Mouse (Mus musculus): Measurements from ENCODE around the gene Gm10840.

- TF ChIP-seq TCF12 (IDR thresholded peaks at IDR 0.05; ENCODE audit: low read depth, low read length): peak; percentile 24; the same call in 1 of the 2 replicates
- no peak for TF ChIP-seq USF1 (IDR thresholded peaks at IDR 0.05; ENCODE audit: low read depth, low read length)
- TF ChIP-seq CTCF (conservative IDR thresholded peaks at IDR 0.05 in 1 of 2, IDR thresholded peaks at IDR 0.05 in 1 of 2; ENCODE audit: low read depth in 2 of 2, low read length in 2 of 2): no peak; a peak in 1 of 4 replicates
- TF ChIP-seq BHLHE40 (IDR thresholded peaks at IDR 0.05; ENCODE audit: low read depth, low read length): 0 out of 2 replicates have a peak, but pooled peaks have one; percentile 25
These were observed 25.8 kb upstream of the Gm10840 start for GRCm38 (mm10) chr11:106134580-106135528.
